Mouse (Mus musculus): ENCODE data around the gene Rassf3.

The Rassf3 gene

DNA sequence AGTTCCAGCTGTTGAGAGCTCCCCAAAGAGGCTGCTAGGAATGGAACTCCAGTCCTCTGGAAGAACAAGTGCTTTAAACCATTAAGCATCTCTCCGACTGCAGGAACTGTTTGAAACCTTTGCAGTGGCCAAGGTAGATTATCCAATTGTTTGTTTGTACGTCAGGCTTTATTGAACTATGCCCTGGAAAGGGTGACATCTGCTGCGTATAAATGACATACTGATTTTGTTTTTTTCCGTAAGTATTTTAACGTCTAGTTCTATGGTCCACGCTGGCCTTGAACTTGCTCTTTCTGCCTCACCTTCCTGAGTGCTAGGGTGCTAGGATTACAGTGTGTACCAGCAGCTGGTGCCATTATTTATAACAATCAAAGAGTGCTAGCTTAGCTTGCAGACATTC lies 13.8 kb upstream of the Rassf3 start:
- DNase-seq (ENCODE audit: low spot score) = no peak

DNA sequence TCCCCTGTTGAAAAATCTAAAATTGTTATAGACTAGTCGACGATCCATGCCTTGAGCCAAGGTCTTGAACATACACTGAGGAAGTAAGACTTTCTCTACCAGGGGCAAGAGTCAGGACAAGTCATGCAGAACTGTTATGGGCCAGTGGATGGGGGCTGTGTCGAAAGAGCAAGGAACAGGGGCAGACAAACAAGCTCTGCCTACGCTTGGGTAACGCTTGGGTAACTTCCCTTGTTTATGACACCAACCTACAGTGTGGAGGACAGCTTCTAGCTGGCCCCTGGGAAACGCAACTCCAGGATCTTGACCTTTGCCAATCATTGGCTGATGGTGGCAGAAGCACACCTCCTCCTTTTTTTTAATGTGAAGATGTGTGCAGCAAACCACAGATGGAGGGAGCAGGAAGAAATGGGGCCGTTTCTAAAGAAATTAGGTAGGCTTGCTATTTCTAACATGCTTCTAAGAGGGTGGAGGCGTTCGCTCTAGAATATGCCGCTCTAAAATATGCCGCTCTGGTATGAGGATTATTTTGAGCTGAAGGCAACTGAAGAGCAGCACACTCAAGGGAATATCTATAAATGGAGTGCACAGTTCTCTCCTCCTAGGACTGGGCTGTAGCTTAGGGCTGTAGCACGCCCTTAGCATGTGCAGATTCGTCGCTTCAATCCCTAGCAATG lies 12.6 kb upstream of the Rassf3 start:
- DNase-seq (ENCODE audit: low spot score) = no peak

DNA sequence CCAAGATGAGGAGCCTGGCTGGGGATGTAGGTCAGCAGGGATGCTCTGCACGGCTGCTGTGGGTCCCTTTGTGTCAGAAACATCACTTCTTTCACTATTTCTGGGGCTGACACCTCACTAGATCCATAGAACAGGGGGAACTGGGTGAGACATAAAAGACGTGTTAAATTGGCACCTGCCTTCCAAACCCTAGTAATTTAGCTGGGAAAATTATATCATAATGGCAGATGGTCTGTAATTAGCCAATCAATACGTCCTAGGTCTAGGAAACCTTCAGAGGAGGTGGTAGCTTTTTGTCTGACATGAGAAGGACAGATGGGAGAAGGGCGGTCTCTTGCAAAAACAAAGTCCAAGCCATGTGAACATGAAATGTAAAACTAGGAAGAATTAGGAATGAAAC lies 11.6 kb upstream of the Rassf3 start:
- no peak for DNase-seq (ENCODE audit: low spot score)

DNA sequence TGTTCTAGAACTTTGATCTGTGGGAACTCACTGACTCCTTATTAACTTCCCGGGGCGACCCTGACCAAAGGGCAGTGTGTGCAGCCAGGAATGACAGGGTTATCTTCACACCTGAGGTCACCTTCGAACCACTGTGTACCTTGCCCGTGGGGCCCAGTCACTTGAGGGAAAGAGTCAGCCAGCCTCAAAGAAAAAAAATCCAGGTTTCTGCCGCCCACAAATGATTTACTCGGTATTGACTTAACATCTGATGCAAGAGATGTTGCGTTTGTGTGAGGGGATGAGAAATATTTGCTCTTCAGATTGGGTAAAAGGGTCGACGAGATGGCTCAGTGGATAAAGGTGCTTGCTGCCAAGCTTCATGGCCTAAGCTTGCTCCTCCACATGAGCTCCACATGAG lies 10.2 kb upstream of the Rassf3 start:
- peak; percentile 90 for DNase-seq (ENCODE audit: low spot score)

DNA sequence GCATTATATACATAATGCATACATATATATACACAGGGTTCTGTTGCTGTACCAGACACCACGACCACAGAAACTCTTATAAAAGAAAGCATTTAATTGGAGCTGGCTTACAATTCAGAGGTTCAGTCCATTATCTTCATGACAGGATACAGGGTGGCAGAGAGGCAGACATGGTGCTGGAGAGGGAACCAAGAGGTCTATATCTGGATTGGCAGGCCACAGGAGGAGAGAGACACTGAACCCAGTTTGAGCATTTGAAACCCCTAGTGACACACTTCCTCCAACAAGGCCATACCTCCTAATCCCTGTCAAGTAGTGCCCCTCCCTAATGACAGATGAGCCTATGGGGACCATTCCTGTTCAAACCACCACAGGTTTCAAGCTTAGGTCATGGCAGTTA lies 7.2 kb upstream of the Rassf3 start:
- no peak for DNase-seq (ENCODE audit: low spot score)

DNA sequence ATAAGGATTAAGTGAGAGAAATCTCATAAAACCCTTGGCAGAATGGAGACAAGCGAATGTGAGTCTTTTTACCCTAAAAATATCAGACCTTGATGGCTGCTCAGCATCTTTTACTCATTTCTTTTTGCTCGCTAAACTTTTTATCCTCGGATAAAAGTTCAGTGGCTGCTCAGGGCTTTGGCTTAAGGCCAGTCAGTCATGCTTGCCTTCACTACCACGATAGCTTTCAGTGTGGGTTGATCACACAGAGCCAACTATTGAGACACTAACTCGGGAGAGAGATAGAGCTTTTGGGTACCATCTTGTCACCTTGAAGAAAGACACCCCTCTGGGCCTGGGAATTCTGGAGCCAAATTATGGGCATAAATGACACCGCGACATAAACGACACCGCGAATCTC lies 5.0 kb upstream of the Rassf3 start:
- DNase-seq (ENCODE audit: low spot score) = no peak

DNA sequence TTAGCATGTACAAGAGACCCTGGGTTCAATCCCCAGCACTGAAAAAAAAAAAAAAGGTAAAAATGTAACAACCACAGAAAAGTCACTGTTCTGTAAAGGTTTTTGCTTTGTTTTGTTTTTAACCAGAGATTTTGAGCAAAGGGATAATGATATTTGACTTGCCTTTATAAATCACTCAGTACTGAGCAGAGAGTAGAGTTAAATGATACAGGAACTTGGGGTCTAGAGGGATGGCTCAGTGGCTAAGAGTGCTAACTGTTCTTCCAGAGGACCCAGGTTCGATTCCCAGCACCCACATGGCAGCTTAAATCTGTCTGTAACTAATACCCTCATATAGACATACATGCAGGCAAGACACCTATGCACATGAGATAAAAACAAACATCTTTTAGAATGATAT lies 3.8 kb upstream of the Rassf3 start:
- no peak for DNase-seq (ENCODE audit: low spot score)

DNA sequence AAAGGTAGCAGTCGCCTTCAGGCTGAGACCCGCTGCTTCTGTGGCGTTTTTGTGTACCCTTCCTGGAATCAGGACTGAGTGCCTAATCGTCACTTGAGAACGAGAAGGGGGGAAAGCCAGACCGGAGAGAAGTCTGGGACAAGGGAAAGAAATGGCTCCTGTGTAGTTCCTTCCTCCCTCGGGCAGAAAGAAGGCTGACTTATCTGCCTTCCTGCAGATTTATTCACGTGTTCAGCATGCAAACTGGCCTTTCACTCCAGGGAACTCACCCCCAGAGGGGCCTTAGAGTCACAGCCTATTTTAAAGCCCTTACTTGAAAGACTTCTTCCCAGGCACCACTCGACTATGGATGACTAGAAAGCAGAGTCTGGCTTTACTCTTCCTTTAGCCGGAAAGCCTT lies 1.3 kb upstream of the Rassf3 start:
- DNase-seq (ENCODE audit: low spot score) = no peak

DNA sequence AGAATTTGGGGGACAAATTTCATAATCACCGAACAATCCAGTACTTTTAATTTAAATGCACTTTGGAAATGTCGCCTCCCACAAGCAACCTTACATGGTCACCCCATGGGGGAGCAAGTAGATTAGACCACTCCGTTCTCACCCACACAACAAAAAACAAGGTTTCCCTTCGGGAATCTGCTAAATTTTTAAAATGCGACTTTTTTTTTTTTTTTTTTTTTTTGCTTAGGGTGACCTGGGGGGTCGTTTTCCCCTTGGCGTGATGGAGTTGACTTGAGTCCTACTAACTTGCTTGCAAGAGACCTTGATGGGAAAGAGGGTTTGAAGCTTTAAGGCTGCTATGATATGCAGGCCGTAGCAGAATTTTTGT lies 806 bp upstream of the Rassf3 start:
- DNase-seq (ENCODE audit: low spot score) = no peak

DNA sequence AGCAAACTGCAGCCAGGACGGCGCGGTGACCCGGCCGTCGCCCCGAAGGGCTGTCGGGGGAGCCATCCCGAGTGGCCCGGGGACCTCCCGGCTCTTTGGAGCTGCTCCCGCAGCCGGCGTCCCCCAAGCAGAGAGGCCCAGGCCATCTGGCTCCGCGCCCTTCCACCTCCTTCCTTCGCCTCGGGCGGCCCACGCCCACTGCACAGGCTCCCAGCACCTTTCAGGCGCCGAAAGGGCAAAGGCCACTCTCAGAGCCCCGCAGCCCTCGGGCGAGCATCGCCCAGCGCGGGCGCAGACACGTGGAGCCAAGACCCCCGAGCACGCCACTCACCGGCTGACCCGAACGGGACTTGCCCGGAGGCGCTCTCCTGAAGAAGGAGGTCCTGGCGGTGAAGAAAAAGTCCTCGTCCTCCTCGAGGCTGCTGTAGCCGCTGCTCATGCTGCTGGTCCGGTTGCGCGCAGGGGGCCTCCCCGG lies 438 bp downstream of the Rassf3 start:
- DNase-seq (ENCODE audit: low spot score) = peak; percentile 81

DNA sequence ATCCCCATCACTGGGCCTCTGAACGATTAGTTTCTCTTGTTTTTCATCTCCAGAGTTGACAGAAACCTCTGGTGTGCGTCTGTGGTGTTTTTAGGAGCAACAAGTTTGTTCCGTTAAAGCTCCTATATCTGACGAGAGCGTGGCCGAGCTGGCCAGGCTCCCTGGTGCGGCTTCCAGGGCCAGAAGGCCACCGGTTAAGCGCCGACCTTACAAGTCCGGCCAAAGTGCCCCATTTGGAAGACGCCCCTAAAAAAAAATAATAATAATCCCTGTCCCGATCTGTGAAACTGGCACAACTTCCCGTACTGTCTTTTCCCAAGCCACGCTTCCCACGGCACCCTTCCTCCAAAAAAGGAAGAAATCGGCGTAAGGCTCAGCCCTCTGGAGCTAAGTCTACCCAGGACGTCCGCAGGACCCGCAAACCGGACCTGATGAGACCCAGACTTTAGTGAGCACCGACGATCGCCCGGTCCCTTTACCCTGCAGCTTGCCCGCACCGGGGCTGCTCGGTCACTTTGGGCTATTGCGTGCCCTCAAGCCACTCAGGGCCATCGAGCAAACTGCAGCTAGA lies 961 bp downstream of the Rassf3 start:
- peak; percentile 58 for DNase-seq (ENCODE audit: low spot score)

DNA sequence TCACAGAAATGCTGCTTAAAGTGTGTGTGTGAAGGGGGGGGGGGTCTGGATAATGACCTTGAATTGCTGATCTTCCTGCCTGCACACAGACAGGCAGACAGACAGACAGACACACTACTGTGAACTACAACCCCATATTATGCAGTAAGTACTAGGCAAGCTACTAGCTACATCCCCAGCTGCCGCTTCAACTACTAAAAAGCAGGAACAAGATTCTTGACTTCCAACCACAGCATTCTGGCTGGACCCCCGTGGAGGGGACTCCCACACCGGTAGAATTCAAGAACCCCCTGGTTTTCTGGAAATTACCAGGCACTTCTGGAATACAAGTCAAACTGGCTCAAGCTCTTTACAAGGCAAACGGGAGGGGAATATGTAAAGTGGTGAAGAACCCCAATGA lies 1.9 kb downstream of the Rassf3 start:
- DNase-seq (ENCODE audit: low spot score) = no peak

DNA sequence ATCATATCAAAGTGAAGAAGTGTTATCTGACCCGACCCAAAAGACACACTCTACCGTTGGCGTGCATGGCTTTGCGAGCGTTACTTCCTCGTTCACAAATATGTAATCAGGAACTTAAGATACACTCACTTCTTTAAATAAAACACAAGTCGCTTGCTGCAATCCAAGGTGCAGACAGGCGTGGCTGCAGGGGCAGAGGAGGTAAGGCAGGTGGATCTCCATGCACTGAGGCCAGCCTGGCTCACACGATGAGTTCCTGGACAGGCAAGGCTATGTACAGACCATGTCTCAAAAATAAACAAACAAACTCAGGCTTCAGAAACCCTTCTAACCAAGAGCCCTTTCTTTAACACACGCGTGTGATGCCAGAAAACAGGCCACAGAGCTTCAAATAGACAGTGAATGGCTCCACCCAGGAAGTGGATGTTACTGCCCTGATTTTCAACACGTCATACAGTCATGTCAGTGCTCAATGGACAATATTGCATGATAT lies 2.4 kb downstream of the Rassf3 start:
- DNase-seq (ENCODE audit: low spot score) = no peak

DNA sequence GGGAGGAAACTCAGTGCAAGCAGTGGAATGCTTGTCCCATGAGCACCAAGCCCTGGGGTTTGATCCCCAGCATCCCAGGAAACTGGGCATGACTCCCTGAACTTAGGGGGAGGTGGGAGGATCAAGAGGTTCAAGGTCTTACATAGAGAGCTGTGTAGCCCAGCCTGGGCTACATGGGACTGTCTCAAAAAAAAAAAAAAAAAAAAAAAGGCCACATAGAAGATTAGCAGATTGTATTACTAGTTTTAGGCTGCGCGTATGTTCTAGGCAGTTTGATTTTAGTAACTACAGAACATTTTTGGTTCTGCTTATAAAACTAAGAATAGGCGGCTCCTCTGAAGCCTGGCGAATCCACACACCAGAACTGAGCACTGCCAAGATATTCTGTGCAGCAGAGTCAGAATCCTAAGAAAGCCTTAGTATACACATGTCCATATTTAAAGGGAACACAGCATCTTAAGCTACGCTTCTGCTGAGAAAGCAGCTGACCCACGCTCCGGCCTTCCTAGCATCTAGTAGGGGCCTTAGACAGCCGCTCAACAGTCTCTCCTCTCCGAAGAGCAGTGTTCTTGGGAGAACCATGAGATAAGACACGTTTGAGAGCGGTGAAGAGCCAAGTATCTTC lies 3.4 kb downstream of the Rassf3 start:
- no peak for DNase-seq (ENCODE audit: low spot score)

DNA sequence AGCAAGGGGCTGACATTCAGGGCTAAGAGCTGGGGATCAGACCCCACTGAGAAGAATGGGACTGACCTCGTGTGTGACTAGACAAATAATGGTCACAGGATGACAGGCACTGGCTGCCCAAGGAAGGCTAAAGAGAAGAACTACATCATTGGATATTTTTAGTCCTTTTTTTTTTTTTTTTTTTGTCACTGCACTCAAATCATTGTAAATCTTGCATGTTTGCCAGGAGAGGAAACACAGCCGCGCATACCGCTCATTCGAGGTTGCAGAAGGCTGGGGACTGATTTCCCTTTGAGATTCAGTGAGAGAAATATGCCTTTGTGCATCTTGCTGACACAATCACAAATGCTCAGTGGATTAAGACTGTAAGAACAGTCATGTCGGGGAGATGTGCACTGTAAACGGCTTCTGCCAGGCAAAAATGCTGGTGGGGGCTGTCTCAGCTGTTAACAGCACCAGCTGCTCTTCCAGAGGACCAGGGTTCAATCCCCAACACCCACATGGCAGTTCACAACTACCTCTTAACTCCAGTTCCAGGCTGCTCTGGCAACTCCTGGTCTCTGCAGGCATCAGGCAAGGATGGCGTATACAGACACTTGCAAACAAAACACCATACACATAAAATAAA lies 4.5 kb downstream of the Rassf3 start:
- DNase-seq (ENCODE audit: low spot score) = no peak

DNA sequence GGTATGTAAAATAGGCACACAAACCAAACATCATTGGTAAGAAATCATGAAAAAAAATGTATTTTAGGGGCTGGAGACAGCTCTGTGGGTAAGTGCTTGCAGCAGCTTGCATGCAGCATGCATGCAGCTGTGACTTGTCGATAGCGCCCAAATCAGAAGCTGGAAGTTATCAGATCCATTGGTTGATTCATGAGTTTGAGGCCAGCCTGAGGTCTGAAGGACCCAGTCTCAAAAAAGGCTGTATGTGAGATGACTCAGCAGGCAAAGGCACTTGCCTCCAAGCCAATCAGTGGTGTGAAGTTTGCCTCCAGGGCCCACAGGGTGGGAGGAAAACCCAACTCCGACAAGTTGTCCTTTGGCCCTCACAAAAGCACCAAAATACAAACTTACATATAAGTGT lies 6.5 kb downstream of the Rassf3 start:
- no peak for DNase-seq (ENCODE audit: low spot score)

DNA sequence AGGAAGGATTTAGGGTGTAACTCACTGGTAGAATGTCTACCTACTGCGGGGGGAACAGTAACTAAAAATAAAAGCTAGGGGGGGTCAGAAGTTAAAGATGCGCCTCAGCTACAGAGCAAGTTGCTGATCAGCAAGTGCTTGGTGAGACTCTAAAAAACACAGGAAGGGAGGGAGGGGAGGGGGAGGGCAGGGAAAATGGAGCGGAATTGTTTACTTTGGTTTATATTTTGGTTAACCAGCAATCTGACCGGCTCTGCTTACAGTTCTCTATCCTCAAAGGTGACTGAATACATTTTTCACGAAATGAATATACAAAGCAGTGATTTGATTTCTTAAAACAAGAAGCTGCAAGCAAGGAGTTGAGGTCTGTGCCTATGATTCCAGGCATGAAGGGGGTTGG lies 7.2 kb downstream of the Rassf3 start:
- DNase-seq (ENCODE audit: low spot score) = peak; percentile 65

DNA sequence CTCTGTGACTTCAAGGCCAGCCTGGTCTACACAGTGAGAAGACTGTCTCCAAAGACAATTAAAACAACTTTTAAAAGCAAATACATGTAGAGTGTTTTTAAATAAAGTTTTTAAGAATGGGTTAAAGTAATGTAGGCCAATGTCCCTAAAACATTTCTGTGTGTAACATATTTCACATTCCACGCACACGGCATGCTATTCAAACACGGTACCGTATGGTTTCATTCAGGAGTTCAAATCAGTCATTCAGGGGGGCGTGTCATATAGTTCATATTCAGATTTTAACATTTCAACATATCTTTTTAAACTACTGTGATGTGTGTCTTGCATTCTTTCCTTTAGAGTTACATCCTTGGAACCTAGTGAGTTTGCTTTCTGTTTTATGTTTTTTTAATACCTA lies 7.9 kb downstream of the Rassf3 start:
- DNase-seq (ENCODE audit: low spot score) = no peak

DNA sequence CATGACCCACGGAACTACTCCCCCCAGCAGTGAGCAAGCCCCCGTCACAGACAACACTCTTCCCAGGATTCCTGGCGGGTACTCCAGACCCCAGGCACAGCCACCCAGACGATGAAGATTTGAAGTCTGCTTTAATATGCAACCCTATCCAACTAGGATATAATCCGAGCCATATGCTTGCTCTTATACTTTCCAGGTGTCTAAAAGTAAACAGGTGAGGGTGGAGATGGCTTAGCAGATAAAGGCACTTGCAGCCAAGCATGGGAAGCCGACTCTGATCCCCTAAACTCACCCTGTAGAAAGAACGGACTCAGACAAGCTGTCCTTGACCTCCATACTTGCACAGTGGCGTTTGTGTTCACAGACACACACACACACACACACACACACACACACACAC lies 8.4 kb downstream of the Rassf3 start:
- DNase-seq (ENCODE audit: low spot score) = no peak

DNA sequence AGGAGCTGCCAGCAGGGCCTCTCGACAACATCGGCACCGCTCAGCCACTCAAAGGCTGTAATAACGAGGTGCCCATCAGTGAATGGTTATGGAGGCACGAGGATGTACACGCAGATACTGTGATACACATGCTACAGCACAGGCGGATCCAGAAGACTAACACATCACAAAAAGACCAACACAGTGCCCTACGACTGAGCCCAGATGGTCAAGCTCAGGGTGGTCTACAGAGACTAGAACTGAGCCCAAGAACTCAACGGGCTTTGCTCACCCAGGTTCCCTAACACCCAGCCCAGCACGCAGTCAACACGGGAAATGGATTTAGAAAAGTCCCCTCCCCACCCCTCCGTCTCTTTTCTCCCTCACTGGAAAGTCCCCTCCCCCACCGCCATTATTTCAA lies 9.1 kb downstream of the Rassf3 start:
- no peak for DNase-seq (ENCODE audit: low spot score)

DNA sequence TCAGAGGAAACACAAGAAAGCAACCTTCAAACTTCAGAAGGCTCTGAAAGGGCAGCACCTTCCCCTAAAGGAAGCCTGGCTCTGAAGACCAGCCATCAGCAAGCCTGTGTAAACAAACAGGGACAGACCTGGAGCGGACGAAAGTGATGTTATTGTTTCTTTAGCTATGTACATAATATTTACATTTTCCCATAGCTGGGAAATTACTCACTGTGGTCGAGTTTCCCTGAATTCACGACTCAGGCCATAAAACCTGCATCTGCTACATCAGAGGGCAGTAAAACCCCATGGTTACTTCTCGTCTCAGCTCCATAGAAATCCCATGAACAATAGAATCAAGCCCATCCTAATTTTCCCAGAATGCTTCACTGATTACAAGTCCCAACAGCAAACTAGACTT lies 11.1 kb downstream of the Rassf3 start:
- DNase-seq (ENCODE audit: low spot score) = no peak

DNA sequence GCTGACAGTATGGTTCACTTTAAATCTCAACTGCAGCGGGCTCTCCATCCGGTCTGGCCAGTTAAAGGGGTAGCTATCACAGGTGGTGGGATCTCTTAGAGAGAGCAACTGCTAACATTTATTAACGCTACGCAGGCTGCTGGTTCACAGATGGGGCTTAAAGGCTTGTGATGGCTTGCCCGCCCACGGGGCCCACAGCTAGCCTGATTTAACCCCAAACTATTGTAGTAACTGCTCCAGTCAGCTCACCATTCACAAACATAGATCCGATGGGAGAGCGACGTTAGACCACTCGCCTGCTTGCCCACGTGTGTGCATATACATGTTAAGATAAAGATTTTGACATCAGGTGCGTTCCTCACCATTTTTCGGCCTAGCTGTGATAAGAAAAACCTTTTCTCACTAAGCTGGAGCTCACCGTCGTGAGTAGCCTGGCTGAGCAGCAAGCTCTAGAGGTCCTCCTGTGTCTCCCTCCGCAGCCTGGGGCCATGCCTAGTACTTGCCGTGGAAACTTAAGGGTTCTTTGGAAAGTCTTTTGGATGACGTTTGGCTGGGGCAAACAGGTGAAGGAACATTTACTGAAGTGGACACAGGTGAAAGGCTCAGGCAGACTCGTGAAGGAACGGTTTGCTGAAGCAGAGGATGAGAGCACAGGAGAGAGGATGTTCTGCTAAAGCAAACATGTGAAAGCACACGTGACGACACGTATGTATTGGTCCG lies 13.8 kb downstream of the Rassf3 start:
- DNase-seq (ENCODE audit: low spot score) = no peak
